Mouse (Mus musculus) gastrocnemius, adult 2 months (tissue): ENCODE measurements around the gene Rexo5. TPM values are rescaled to one million over a fixed set of nuclear protein-coding genes. Genes with fewer than 3 reads are reported as not detected.

Experiments
- DNase-seq: peaks from one replicate; pipeline ENCODE4 v3.0.0; 2022
- H3K27ac ChIP-seq: fragments of 200-600 bp; 2 replicates; pipeline ENCODE4 v1.8.1; 2022; ENCODE audit warnings: mild to moderate bottlenecking
- H3K4me3 ChIP-seq: fragments of 200-600 bp; 2 replicates; pipeline ENCODE4 v1.8.1; 2022; ENCODE audit warnings: mild to moderate bottlenecking, moderate library complexity
- CTCF ChIP-seq: fragments of 200-600 bp; IDR thresholded peaks from 2 replicates; pipeline ENCODE4 v1.8.1; 2022; ENCODE audit warnings: antibody characterized with exemption, mild to moderate bottlenecking, moderate library complexity
- intact Hi-C: fragments of 180-260 bp; cut with DNase I; formaldehyde crosslinking; loops from one replicate; pipeline ENCODE4 v1.15.1; 2025
- long read RNA-seq, 2 experiments: library from polyadenylated mRNA; stranded (forward); transcript quantifications; one replicate each; pipeline ENCODE4 v2.0.0; 2021
- total RNA-seq, 2 experiments: library from RNA; stranded (reverse); gene quantifications; 2 replicates each; pipeline ENCODE4 v1.2.3; 2021

The Rexo5 gene
- total RNA-seq, result under 1 TPM; 0.64 to 0.71 TPM
- long read RNA-seq, experiment 1, result 0 reads
- long read RNA-seq, experiment 2, result 0 reads

DNA sequence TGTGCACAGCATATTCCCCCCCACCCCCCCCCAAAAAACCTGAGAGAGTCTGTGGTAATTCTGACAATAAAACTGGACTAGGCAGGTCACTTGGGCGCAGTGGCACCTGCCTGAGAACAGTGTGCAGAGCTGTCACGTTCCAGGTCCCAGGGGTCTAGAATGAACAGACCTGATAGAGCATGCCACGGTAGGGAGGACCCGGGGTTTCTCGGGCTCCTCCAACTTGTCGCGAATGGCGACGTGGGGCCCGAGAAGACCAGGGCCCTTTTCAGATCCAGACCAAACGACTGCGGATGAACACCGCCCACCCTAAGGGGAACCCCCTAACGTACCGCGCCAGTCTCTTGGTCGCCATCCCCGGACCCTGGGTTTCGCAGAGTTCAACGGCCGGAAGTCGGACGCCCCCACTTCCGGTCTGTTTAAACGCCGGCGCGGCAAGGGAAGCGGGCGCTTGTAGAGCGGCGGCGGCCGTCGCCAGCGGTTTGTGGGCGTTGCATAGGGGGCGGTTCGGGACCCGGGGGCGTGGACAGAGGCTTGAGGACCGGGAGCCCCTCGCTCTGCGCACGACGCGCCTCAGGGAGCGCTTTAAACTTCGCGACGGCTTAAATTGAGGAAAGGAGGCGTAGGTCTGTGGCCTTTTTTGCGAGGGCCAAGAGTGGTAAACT lies at the start of gene Rexo5, which contains the start of gene Eri2:
Gene Rexo5, plus strand, starts transcription at position 421 of the 665 bp plus-strand sequence.
Gene Eri2, minus strand, starts transcription at position 473 of the 665 bp plus-strand sequence.
- Histone ChIP-seq H3K27ac (peak within 1 kb of the TSS; percentile 82), H3K4me3 (peak within 1 kb of the TSS; percentile 75)
- peak; percentile 87 for DNase-seq
- TF ChIP-seq CTCF, result no peak
- intact Hi-C loops, result loop anchor here (5.0 kb wide), 1 partner anchor 839 kb away; no protein-coding TSS in a partner anchor

DNA sequence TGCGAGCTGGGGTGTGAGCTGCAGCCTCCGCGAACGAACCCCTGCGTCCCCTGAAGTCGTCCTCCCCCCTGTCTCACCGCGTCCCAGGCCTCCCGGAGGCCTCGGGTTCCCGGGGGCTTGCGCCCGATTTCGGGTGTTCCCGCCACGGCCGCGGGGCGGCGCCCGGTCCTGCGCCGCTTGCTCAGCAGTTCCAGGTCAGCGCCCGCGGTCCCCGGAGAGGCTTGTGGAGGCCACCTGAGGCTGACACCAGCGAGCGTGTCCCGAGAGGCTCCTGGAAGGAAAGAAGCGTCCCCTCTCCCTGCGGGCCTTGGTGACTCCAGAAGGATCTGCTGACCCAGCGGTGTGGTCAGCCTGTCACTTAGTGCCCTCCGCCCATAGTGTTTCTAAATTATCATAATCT lies 49.5 kb upstream of the Rexo5 start:
- DNase-seq, result peak; percentile 20
- Histone ChIP-seq H3K4me3 (no peak overlapping the region), H3K27ac (no peak overlapping the region)
- no peak for TF ChIP-seq CTCF
- intact Hi-C loops, result no loop called here

DNA sequence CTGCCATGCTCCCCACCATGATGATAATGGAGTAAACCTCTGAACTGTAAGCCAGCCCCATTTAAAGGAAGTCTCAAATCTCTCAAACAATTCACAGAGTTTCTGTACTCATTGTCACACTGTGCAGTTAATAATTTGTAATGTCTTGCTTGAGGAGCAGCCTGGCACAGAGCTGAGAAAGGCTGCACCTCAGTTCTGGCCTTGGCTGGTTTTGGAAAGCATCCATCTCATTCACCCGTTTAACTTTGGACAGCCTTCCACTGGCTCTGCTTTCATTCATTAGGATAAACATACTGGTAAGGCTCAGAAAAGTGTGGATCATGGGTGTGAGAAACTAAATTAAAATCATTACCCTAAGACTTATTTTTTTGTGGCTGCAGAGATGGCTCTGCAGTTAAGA lies 47.9 kb upstream of the Rexo5 start:
- H3K27ac ChIP-seq, result no peak overlapping the region
- no peak for DNase-seq
- no peak overlapping the region for H3K4me3 ChIP-seq
- no peak for TF ChIP-seq CTCF
- intact Hi-C loops, result no loop called here

- no peak overlapping the region for H3K4me3 ChIP-seq
- TF ChIP-seq CTCF, result no peak
- intact Hi-C loops, result no loop called here
- no peak overlapping the region for H3K27ac ChIP-seq
- DNase-seq, result no peak
These were observed 45.0 kb upstream of the Rexo5 start for GRCm38 (mm10) chr7:119748761-119749160.

DNA sequence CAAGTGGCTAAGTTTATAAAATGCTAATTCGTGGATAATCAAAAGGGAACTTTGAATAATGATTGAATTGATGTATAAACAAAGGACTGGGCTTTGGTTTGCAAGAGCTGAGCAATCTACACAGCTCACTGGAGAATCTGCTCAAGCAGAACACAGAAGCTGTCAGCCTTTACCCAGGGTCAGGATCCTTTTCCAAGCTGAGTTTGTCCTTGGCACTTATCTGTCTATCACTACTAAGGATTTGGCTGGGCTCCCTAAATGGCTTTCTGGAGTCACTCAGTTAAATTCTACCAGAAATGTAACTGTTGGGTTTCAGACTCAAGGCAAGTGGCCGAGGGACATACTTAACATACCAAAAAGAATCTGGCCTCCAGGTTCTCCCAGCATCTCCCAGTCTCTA lies 43.9 kb upstream of the Rexo5 start:
- DNase-seq, result no peak
- no peak overlapping the region for H3K27ac ChIP-seq
- no peak for TF ChIP-seq CTCF
- intact Hi-C loops, result no loop called here
- H3K4me3 ChIP-seq, result no peak overlapping the region

DNA sequence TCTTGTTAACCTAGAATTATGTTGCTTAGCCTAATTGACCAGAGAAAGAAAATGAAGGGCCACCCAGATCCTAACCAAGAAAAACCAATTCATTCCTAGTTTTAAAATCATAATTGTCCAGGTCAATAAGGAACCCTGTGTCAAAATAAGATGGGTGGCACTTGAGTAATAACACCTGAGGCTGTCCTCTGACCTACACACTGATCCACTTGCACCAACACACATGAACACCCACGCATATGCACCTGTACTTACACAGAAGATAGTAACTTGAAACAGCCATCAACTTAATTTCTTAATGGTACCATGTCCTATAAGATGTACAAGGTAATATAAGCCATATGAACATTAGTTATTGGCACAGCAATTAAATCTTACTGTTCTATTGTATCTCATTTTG lies 40.1 kb upstream of the Rexo5 start:
- no peak for TF ChIP-seq CTCF
- intact Hi-C loops, result no loop called here
- Histone ChIP-seq H3K4me3 (no peak overlapping the region), H3K27ac (no peak overlapping the region)
- DNase-seq, result no peak

DNA sequence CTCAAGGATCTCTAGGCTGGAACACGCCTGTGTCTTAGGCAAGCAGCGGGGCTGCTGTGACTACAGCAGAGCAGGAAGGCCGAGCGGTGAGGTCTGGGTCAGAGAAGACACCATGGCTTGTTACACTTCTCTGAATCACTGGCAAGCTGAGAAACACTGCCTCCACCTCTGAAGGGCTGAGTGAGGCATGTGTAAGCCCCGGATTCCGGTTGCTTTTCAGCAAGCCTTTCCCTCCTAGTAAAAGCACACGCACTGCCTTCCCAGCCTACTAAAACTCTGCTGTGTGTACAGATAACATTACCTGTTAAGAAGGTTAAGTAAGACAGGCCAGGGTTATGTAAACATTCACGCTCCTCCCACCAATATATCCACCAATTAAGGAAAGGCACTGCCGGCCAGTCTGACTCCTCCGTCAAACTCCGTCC lies 33.3 kb upstream of the Rexo5 start, which contains the start of gene Acsm3:
Gene Acsm3, plus strand, starts transcription at position 397 of the 425 bp plus-strand sequence.
- DNase-seq, result no peak
- TF ChIP-seq CTCF, result no peak
- H3K4me3 ChIP-seq, result no peak within 1 kb of the TSS
- intact Hi-C loops, result no loop called here
- no peak within 1 kb of the TSS for H3K27ac ChIP-seq

- Histone ChIP-seq H3K27ac (no peak overlapping the region), H3K4me3 (no peak overlapping the region)
- intact Hi-C loops, result no loop called here
- no peak for TF ChIP-seq CTCF
- DNase-seq, result no peak
These were observed 31.6 kb upstream of the Rexo5 start for GRCm38 (mm10) chr7:119762166-119762697.

DNA sequence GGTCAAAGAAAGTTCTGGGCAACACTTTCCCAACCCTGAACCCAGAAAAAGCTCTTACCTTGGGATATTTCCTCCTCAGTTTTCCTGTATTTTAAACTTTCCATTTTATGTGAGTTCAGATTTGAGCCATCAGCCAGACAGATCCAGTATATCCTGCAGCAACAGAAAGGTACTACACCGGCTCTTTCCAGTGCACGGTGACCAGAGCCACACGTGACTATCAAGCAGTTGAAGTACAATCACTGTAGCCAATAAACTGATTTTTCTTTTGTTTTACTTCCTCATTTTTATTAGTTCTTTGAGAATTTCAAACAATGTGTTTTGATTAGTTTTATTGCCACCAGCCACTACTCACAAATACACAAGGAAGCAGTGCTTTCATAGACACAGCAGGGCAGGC lies 29.4 kb upstream of the Rexo5 start:
- TF ChIP-seq CTCF, result no peak
- no peak for DNase-seq
- H3K27ac ChIP-seq, result no peak overlapping the region
- no peak overlapping the region for H3K4me3 ChIP-seq
- intact Hi-C loops, result no loop called here

- no peak for DNase-seq
- Histone ChIP-seq H3K4me3 (no peak overlapping the region), H3K27ac (no peak overlapping the region)
- no peak for TF ChIP-seq CTCF
- intact Hi-C loops, result no loop called here
These were observed 26.8 kb upstream of the Rexo5 start for GRCm38 (mm10) chr7:119766996-119767395.

- intact Hi-C loops, result no loop called here
- DNase-seq, result no peak
- Histone ChIP-seq H3K4me3 (no peak overlapping the region), H3K27ac (no peak overlapping the region)
- TF ChIP-seq CTCF, result no peak
These were observed 23.9 kb upstream of the Rexo5 start for GRCm38 (mm10) chr7:119769895-119770294.

DNA sequence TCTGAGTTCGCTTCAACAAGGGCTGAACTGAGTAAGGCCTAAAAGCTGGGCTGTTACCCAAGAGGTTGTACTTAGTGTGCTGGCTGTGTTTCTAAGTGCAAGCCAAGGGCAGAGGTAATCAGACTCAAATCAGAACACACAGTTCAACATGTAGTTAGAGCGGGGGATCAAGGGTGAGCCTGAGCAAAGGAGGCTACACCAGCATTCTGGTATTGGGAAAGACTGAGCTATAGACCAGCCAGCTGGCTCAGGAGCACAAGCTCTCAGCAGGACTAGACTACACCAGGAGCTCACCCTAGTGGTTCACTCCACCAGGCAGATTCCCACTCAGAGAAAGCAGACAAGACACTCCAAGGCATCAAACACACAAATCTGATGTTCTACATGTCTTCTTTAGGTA lies 10.4 kb upstream of the Rexo5 start:
- no peak for TF ChIP-seq CTCF
- no peak overlapping the region for H3K4me3 ChIP-seq
- intact Hi-C loops, result no loop called here
- peak; percentile 28 for DNase-seq
- H3K27ac ChIP-seq, result no peak overlapping the region

GRCm38 (mm10) chr7:119784908-119785307 lies 8.9 kb upstream of the Rexo5 start:
- intact Hi-C loops, result no loop called here
- DNase-seq, result no peak
- no peak for TF ChIP-seq CTCF
- Histone ChIP-seq H3K4me3 (no peak overlapping the region), H3K27ac (no peak overlapping the region)

- intact Hi-C loops, result no loop called here
- H3K4me3 ChIP-seq, result no peak overlapping the region
- H3K27ac ChIP-seq, result no peak overlapping the region
- TF ChIP-seq CTCF, result no peak
- no peak for DNase-seq
These were observed 4.8 kb upstream of the Rexo5 start for GRCm38 (mm10) chr7:119789024-119789423.
